Mouse (Mus musculus) activated CD4-positive, CD25-positive, alpha-beta regulatory T cell, adult 9 weeks (primary cell): ENCODE measurements around the gene Olfr1497. TPM values are rescaled to one million over a fixed set of nuclear protein-coding genes. Genes with fewer than 3 reads are reported as not detected.

ENCODE experiments used
- polyA plus RNA-seq: library from polyadenylated mRNA; unstranded; fragments of 100-300 nt; shearing (Covaris generic); gene quantifications from one replicate; pipeline ENCODE4 v1.2.1, GENCODE M21; 2017

The Olfr1497 gene
- not detected for polyA plus RNA-seq

GRCm38 (mm10) chr19:13798102-13798501 lies at the start of gene Olfr1497:
Gene Olfr1497, minus strand, starts transcription at chr19:13798202.

GRCm38 (mm10) chr19:13830388-13830787 lies 32.4 kb upstream of the Olfr1497 start, which contains the start of gene Olfr1500:
Gene Olfr1500, minus strand, starts transcription at chr19:13830488.

GRCm38 (mm10) chr19:13819347-13819746 lies 21.3 kb upstream of the Olfr1497 start, which contains the start of gene Olfr1499:
Gene Olfr1499, minus strand, starts transcription at chr19:13819447.

GRCm38 (mm10) chr19:13777578-13777977 lies 20.4 kb downstream of the Olfr1497 start, which contains the start of gene Olfr1496:
Gene Olfr1496, plus strand, starts transcription at chr19:13777878.

GRCm38 (mm10) chr19:13764306-13764705 lies 33.7 kb downstream of the Olfr1497 start, which contains the start of gene Olfr1495:
Gene Olfr1495, plus strand, starts transcription at chr19:13764606.

Other genes starting within 250 kb of the Olfr1497 start
- not detected for gene Olfr1484, start 214.7 kb downstream of the Olfr1497 start, polyA plus RNA-seq
- not detected for gene Olfr1487, start 180.8 kb downstream of the Olfr1497 start, polyA plus RNA-seq
- gene Olfr1489, start 166.6 kb downstream of the Olfr1497 start, polyA plus RNA-seq = not detected
- gene Olfr1490, start 147.1 kb downstream of the Olfr1497 start, polyA plus RNA-seq = not detected
- not detected for gene Olfr1491, start 100.9 kb downstream of the Olfr1497 start, polyA plus RNA-seq
- not detected for gene Olfr1493-ps1, start 74.9 kb downstream of the Olfr1497 start, polyA plus RNA-seq
- not detected for gene Olfr1494, start 58.5 kb downstream of the Olfr1497 start, polyA plus RNA-seq
- gene Olfr1495, start 33.6 kb downstream of the Olfr1497 start, polyA plus RNA-seq = not detected
- not detected for gene Olfr1496, start 20.3 kb downstream of the Olfr1497 start, polyA plus RNA-seq
- not detected for gene Olfr1499, start 21.2 kb upstream of the Olfr1497 start, polyA plus RNA-seq
- gene Olfr1500, start 32.3 kb upstream of the Olfr1497 start, polyA plus RNA-seq = not detected
- not detected for gene Olfr1501, start 52.5 kb upstream of the Olfr1497 start, polyA plus RNA-seq
- gene Olfr1502, start 63.6 kb upstream of the Olfr1497 start, polyA plus RNA-seq = not detected
- not detected for gene Olfr1504, start 99.7 kb upstream of the Olfr1497 start, polyA plus RNA-seq
- not detected for gene Olfr1505, start 115.3 kb upstream of the Olfr1497 start, polyA plus RNA-seq